Mouse (Mus musculus): ENCODE measurements around the gene Kbtbd8.

GRCm38 (mm10) chr6:95149931-95150534, 33.0 kb downstream of the Kbtbd8 start:
- TF ChIP-seq CTCF (IDR thresholded peaks at IDR 0.05; ENCODE audit: control insufficient read depth, insufficient read depth, insufficient replicate concordance, low read depth, low read length) (no peak), POLR2A (IDR thresholded peaks at IDR 0.05; ENCODE audit: control insufficient read depth, low read depth, low read length) (no peak)
